Mouse (Mus musculus) ovary, adult 10 weeks (tissue): ENCODE data around the gene Prl3a1. TPM values are rescaled to one million over a fixed set of nuclear protein-coding genes. Genes with fewer than 3 reads are reported as not detected.

Experiments
- polyA plus RNA-seq: library from polyadenylated mRNA; stranded (reverse); fragments of 350-450 nt; fragmentation: Illumina TruSeq; extraction: RNeasy Lipid Tissue Mini Kit (QIAGEN cat#74804); gene quantifications from one replicate; pipeline ENCODE4 v1.2.3, GENCODE M21; 2014

The Prl3a1 gene
- polyA plus RNA-seq: not detected

GRCm38 (mm10) chr13:27259136-27259535 lies at the start of gene Prl3a1:
Gene Prl3a1 (plus strand): TSS chr13:27259436.

GRCm38 (mm10) chr13:27241547-27241946 lies 17.7 kb upstream of the Prl3a1 start, which contains the start of gene Prl3b1:
Gene Prl3b1 (plus strand): TSS chr13:27241847.

GRCm38 (mm10) chr13:27312334-27313225 lies 53.3 kb downstream of the Prl3a1 start, which contains the start of gene Prl6a1:
Gene Prl6a1 (plus strand): TSS chr13:27312627.

Other genes with a start within 250 kb of the Prl3a1 start
- not detected for gene Prl, start 201.9 kb upstream of the Prl3a1 start, polyA plus RNA-seq
- not detected for gene Prl3d1, start 165.2 kb upstream of the Prl3a1 start, polyA plus RNA-seq
- not detected for gene Prl3d2, start 137.7 kb upstream of the Prl3a1 start, polyA plus RNA-seq
- gene Prl3d3, start 102.6 kb upstream of the Prl3a1 start, polyA plus RNA-seq: not detected
- not detected for gene Prl3c1, start 62.8 kb upstream of the Prl3a1 start, polyA plus RNA-seq
- not detected for gene Prl3b1, start 17.6 kb upstream of the Prl3a1 start, polyA plus RNA-seq
- not detected for gene Prl6a1, start 53.2 kb downstream of the Prl3a1 start, polyA plus RNA-seq
- 0.54 TPM for gene Prl8a2, start 86.2 kb downstream of the Prl3a1 start, polyA plus RNA-seq
- not detected for gene Prl2b1, start 131.4 kb downstream of the Prl3a1 start, polyA plus RNA-seq
- not detected for gene Prl8a6, start 179.3 kb downstream of the Prl3a1 start, polyA plus RNA-seq